Mouse (Mus musculus): ENCODE measurements at regions not wholly inside any gene's neighbourhood (a gene's known extent, or its start where the extent isn't known, plus 50 kb on each side); places are given as distances from the start of the nearest gene placed in this dataset.
"Not testable (repeated sequence)": the region's sequence is repeated elsewhere in the genome, so short reads cannot be mapped to it uniquely, and the experiment has no call there.

DNA sequence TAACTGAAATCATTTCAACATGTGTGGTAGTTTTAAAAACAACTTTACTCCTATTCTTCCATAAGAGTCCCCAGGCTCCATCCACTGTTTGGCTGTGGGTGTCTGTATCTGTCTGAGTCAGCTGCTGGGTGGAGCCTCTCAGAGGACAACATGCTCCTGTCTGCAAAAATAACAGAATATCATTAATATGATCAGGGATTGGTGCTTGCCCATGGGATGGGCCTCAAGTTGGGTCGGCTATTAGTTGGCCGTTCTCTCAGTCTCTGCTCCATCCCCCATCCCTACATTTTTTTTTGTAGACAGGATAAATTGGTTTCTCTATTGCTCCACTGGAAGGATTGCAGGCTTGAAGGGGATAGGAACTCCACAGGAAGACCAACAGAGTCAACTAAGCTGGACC is 108.5 kb upstream of the Fgf16 start:
- not testable (repeated sequence) for ATAC-seq
- 89% methylated on average over 2 of the region's 2 CpGs for whole genome bisulfite sequencing

DNA sequence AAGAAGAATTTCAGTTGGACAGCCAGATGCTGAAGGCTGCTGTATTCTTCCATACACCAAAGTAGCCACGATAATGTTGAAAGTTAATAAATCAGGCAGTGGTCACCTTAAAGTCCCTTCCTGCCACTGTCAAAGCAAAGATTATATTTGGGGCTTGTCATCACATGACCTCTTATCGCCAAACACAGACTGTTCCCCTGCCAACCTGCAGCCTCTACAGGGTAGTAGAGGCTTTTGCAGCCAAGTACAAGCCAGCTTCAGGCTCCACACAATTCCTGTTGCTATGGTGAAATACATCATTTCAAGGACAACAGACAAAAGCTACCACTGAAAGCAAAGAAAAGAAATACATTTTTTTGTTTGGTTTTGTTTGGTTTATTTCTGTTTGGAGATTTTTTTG is 93.5 kb upstream of the Fgf16 start:
- DNase-seq (ENCODE audit: low spot score) (no peak), ATAC-seq (no peak)
- no peak overlapping the region for H3K4me2 ChIP-seq (replicated peaks; ENCODE audit: low read depth, low read length)
- H3K4me3 ChIP-seq (ENCODE audit: low read depth, low read length): no peak overlapping the region
- no peaks in the 10 kb centered on the region for H3K9me3 ChIP-seq (ENCODE audit: low read length)
- no peak for TF ChIP-seq EP300 (IDR thresholded peaks at IDR 0.05)
- no peaks in the 10 kb centered on the region for H3K27me3 ChIP-seq (replicated peaks; ENCODE audit: insufficient read depth, low read length)
- no peak overlapping the region for H3K27ac ChIP-seq (ENCODE audit: low read length)
- no peaks in the 10 kb centered on the region for H3K36me3 ChIP-seq (ENCODE audit: insufficient read depth, low read length)
- H3K9ac ChIP-seq (replicated peaks; ENCODE audit: low read depth): no peak overlapping the region
- 69% methylated on average over 2 of the region's 2 CpGs for WGBS
- H3K4me1 ChIP-seq (ENCODE audit: insufficient read depth, low read depth, low read length): no peaks in the 10 kb centered on the region

More for the DNA sequence above, 108.5 kb upstream of the Fgf16 start:
- not testable (repeated sequence) for H3K4me1 ChIP-seq (ENCODE audit: insufficient read depth, low read depth, low read length); H3K4me2 ChIP-seq (replicated peaks; ENCODE audit: low read depth, low read length); H3K9me3 ChIP-seq (ENCODE audit: low read length); H3K27me3 ChIP-seq (replicated peaks; ENCODE audit: insufficient read depth, low read length); H3K4me3 ChIP-seq (ENCODE audit: low read depth, low read length); H3K9ac ChIP-seq (replicated peaks; ENCODE audit: low read depth); H3K36me3 ChIP-seq (ENCODE audit: insufficient read depth, low read length); DNase-seq (ENCODE audit: low spot score); H3K27ac ChIP-seq (ENCODE audit: low read length)

DNA sequence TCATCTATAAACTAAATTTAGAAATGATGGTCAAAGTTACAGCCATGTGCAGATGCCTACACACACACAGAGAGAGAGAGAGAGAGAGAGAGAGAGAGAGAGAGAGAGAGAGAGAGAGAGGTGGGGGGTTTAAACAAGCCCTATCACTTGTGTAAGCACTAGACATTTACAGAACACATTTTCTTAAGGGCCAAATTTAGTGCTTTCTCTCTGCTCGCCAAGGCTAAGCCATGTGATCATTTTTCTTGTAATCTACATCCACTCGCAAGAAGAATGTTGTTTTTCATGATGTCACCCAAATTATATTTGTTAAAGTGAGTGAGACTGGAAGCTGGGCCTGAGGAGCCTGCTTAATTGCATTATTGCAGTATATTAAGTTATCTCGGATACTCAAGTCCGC is 92.8 kb upstream of the Fgf16 start:
- peak; percentile 43 for DNase-seq (ENCODE audit: low spot score)
- TF ChIP-seq CTCF (IDR thresholded peaks at IDR 0.05): no peak
- TF ChIP-seq EP300 (IDR thresholded peaks at IDR 0.05): no peak

DNA sequence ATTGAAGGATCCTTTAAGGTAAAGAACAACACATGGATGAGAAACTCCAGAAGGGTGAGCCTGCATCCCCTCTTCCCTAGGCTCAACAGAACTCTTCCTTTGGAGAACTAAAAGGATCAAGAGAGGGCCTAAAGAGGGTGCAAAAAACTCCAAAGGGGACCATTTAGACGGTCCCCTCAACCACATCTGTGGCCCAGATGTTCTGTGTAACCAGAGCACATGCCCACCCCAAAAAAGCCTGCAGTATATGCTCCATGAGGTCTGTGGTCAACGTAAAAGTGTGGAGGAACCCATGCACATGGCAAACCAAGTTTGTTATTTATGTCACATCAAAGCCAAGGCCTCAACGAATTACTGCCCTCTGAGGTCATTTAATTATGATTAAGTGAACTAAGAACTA is 89.2 kb upstream of the Fgf16 start:
- ATAC-seq: no peak
- no peaks in the 10 kb centered on the region for H3K27me3 ChIP-seq (replicated peaks; ENCODE audit: insufficient read depth, low read length)
- H3K4me1 ChIP-seq (ENCODE audit: insufficient read depth, low read depth, low read length): no peaks in the 10 kb centered on the region
- no peak for DNase-seq (ENCODE audit: low spot score)
- no peaks in the 10 kb centered on the region for H3K9me3 ChIP-seq (ENCODE audit: low read length)
- H3K27ac ChIP-seq (ENCODE audit: low read length): no peak overlapping the region
- no peaks in the 10 kb centered on the region for H3K36me3 ChIP-seq (ENCODE audit: insufficient read depth, low read length)
- no peak overlapping the region for H3K4me3 ChIP-seq (ENCODE audit: low read depth, low read length)
- no peak overlapping the region for H3K9ac ChIP-seq (replicated peaks; ENCODE audit: low read depth)
- H3K4me2 ChIP-seq (replicated peaks; ENCODE audit: low read depth, low read length): no peak overlapping the region
- TF ChIP-seq EP300 (IDR thresholded peaks at IDR 0.05) (no peak), CTCF (IDR thresholded peaks at IDR 0.05) (no peak)
- 51% methylated on average over 3 of the region's 3 CpGs for WGBS

More for the DNA sequence above, 92.8 kb upstream of the Fgf16 start:
- Histone ChIP-seq H3K4me2 (replicated peaks; ENCODE audit: low read depth, low read length) (no peak overlapping the region), H3K9ac (replicated peaks; ENCODE audit: low read depth) (no peak overlapping the region), H3K4me1 (ENCODE audit: insufficient read depth, low read depth, low read length) (no peaks in the 10 kb centered on the region), H3K27ac (ENCODE audit: low read length) (no peak overlapping the region), H3K36me3 (ENCODE audit: insufficient read depth, low read length) (no peaks in the 10 kb centered on the region), H3K27me3 (replicated peaks; ENCODE audit: insufficient read depth, low read length) (no peaks in the 10 kb centered on the region), H3K4me3 (ENCODE audit: low read depth, low read length) (no peak overlapping the region), H3K9me3 (ENCODE audit: low read length) (no peaks in the 10 kb centered on the region)
- WGBS: 29% methylated on average over 4 of the region's 4 CpGs
- no peak; the same call in 1 of the 2 replicates for ATAC-seq

DNA sequence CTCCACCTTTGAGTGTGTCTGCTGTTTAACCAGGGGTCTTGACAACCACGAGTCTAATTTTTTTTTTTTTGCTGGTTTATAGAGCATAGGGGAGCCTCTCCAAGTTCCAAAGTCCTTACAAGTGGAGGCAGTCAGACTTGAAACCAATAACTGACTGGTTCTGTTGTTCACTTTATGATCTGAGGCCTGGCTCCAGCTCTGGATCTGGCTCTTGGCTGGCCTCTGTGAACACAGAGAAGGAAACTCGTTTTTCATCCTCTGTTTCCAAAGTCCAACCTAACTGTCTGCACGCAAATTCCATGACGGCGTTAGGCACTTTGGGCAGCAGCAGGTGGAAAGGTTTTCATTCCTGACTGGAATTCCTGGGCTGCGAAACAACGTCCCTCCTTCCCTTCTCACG is 80.4 kb upstream of the Fgf16 start:
- H3K9ac ChIP-seq (replicated peaks; ENCODE audit: low read depth): no peak overlapping the region
- H3K27ac ChIP-seq (ENCODE audit: low read length): no peak overlapping the region
- H3K4me3 ChIP-seq (ENCODE audit: low read depth, low read length): no peak overlapping the region
- H3K36me3 ChIP-seq (ENCODE audit: insufficient read depth, low read length): no peaks in the 10 kb centered on the region
- H3K9me3 ChIP-seq (ENCODE audit: low read length): no peaks in the 10 kb centered on the region
- TF ChIP-seq CTCF (IDR thresholded peaks at IDR 0.05) (no peak), EP300 (IDR thresholded peaks at IDR 0.05) (no peak)
- no peak for ATAC-seq
- no peaks in the 10 kb centered on the region for H3K4me1 ChIP-seq (ENCODE audit: insufficient read depth, low read depth, low read length)
- no peak overlapping the region for H3K4me2 ChIP-seq (replicated peaks; ENCODE audit: low read depth, low read length)
- DNase-seq (ENCODE audit: low spot score): no peak
- H3K27me3 ChIP-seq (replicated peaks; ENCODE audit: insufficient read depth, low read length): no peaks in the 10 kb centered on the region
- WGBS: 49% methylated on average over 8 of the region's 8 CpGs

DNA sequence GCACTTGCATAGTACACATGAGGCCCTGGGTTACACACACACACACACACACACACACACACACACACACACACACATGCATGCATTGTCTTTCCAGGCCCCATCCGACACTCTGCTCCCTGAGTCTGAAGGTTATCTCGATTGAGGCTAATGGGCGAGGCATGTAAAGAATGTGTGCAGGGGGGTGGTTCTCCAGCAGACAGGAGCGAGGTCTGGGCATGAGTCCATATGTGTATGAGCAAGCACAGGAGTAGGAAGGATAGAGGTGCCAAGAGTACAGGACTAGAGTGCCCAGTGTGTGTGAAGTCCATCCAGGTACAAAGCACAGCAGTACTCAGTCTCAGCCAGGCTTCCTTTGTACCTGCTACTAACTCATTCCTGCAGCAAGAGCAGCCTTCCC is 79.6 kb upstream of the Fgf16 start:
- H3K9me3 ChIP-seq (ENCODE audit: low read length): no peaks in the 10 kb centered on the region
- H3K27me3 ChIP-seq (replicated peaks; ENCODE audit: insufficient read depth, low read length): no peaks in the 10 kb centered on the region
- no peaks in the 10 kb centered on the region for H3K4me1 ChIP-seq (ENCODE audit: insufficient read depth, low read depth, low read length)
- no peaks in the 10 kb centered on the region for H3K36me3 ChIP-seq (ENCODE audit: insufficient read depth, low read length)
- H3K4me2 ChIP-seq (replicated peaks; ENCODE audit: low read depth, low read length): no peak overlapping the region
- WGBS: 45% methylated on average over 4 of the region's 4 CpGs
- DNase-seq (ENCODE audit: low spot score) (peak; percentile 71), ATAC-seq (peak; percentile 92)
- H3K4me3 ChIP-seq (ENCODE audit: low read depth, low read length): no peak overlapping the region
- no peak for TF ChIP-seq CTCF (IDR thresholded peaks at IDR 0.05)
- TF ChIP-seq EP300 (IDR thresholded peaks at IDR 0.05): 0 out of 2 replicates have a peak, but pooled peaks have one; percentile 7
- no peak overlapping the region for H3K9ac ChIP-seq (replicated peaks; ENCODE audit: low read depth)
- H3K27ac ChIP-seq (ENCODE audit: low read length): no peak overlapping the region

DNA sequence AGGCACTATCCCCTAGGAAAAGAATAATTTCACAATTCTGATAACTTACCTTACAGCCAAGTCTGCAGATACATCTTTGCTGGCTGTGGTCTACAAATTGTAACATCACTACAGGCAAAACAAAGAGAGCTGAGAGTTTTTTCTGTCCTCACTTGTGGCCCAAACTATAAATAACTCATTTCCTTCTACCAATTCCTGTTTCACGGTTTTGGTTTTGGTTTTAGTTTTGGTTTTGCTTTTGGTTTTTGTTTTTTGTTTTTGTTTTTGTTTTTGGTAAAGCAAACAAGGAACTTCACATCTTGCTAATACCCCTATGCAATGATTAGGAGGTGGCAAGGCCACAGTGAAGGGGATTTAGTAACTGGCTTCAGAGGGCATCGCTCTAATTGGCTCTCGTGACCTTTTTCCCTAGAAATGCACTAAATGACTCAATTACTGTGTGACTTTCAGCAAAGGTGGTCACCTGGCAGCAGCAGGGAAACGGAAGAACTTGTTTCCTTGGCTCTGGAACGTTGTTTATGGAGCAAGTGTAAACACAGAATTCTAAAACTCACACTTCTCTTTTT is 53.3 kb upstream of the Fgf16 start:
- ATAC-seq (no peak), DNase-seq (ENCODE audit: low spot score) (no peak)
- no peaks in the 10 kb centered on the region for H3K36me3 ChIP-seq (ENCODE audit: insufficient read depth, low read length)
- 40% methylated on average over 5 of the region's 5 CpGs for whole genome bisulfite sequencing
- no peaks in the 10 kb centered on the region for H3K4me1 ChIP-seq (ENCODE audit: insufficient read depth, low read depth, low read length)
- no peak overlapping the region for H3K9ac ChIP-seq (replicated peaks; ENCODE audit: low read depth)
- H3K4me2 ChIP-seq (replicated peaks; ENCODE audit: low read depth, low read length): no peak overlapping the region
- no peaks in the 10 kb centered on the region for H3K9me3 ChIP-seq (ENCODE audit: low read length)
- no peaks in the 10 kb centered on the region for H3K27me3 ChIP-seq (replicated peaks; ENCODE audit: insufficient read depth, low read length)
- H3K4me3 ChIP-seq (ENCODE audit: low read depth, low read length): no peak overlapping the region
- H3K27ac ChIP-seq (ENCODE audit: low read length): no peak overlapping the region
- no peak for TF ChIP-seq CTCF (IDR thresholded peaks at IDR 0.05)
- TF ChIP-seq EP300 (IDR thresholded peaks at IDR 0.05): no peak
